Mouse (Mus musculus) ES-E14 (cell line): ENCODE results near the gene Yrdc. TPM values are rescaled to one million over a fixed set of nuclear protein-coding genes. Genes with fewer than 3 reads are reported as not detected.
A peak's percentile ranks its signal among the peaks of the same experiment; 100 is the strongest.

Source experiments
- DNase-seq: peaks from one replicate; pipeline ENCODE4 v3.0.0-alpha.2; 2013; ENCODE audit warnings: low read depth, low spot score
- H3K27ac ChIP-seq: 2 replicates; pipeline ENCODE4 v1.5.1; 2012; ENCODE audit warnings: low read depth, mild to moderate bottlenecking, low read length, moderate library complexity, mixed read lengths; ENCODE audit not compliant: poor library complexity, insufficient read depth, severe bottlenecking
- H3K36me3 ChIP-seq: 2 replicates; pipeline ENCODE4 v1.6.1; 2012; ENCODE audit warnings: mild to moderate bottlenecking, low read length, moderate library complexity, mixed read lengths; ENCODE audit not compliant: control insufficient read depth, poor library complexity, insufficient read depth, severe bottlenecking
- H3K4me1 ChIP-seq, 2 experiments: fragments of 150-350 bp in 1 of 2; sonication (generic) in 1 of 2; 2 replicates each; pipeline ENCODE4 v1.6.1; 2012; ENCODE audit warnings: low read length in 2 of 2, mild to moderate bottlenecking in 1 of 2, mixed read lengths in 1 of 2; ENCODE audit not compliant: control insufficient read depth in 2 of 2, insufficient read depth in 2 of 2, poor library complexity in 1 of 2
- H3K4me3 ChIP-seq, 2 experiments: fragments of 150-350 bp in 1 of 2; sonication (generic) in 1 of 2; 2 replicates each; pipeline ENCODE4 v1.5.1; 2012; ENCODE audit warnings: low read length in 2 of 2, low read depth in 1 of 2, mild to moderate bottlenecking in 1 of 2, mixed read lengths in 1 of 2; ENCODE audit not compliant: insufficient read depth in 1 of 2, poor library complexity in 1 of 2, severe bottlenecking in 1 of 2
- H3K9ac ChIP-seq: 2 replicates; pipeline ENCODE4 v1.6.1; 2012; ENCODE audit warnings: low read depth, mild to moderate bottlenecking, low read length, mixed read lengths; ENCODE audit not compliant: poor library complexity, insufficient read depth, severe bottlenecking
- H3K9me3 ChIP-seq: fragments of 150-350 bp; sonication (generic); 2 replicates; pipeline ENCODE4 v1.6.1; 2012; ENCODE audit warnings: low read depth, mild to moderate bottlenecking, low read length; ENCODE audit not compliant: control insufficient read depth, insufficient read depth
- CHD2 ChIP-seq: IDR thresholded peaks from 2 replicates; pipeline ENCODE4 v1.6.1; 2014; ENCODE audit warnings: mild to moderate bottlenecking, low read depth, low read length, inconsistent platforms
- HCFC1 ChIP-seq: IDR thresholded peaks from 2 replicates; pipeline ENCODE4 v1.6.1; 2012; ENCODE audit warnings: low read length, inconsistent platforms, borderline replicate concordance; ENCODE audit not compliant: insufficient read depth
- MAFK ChIP-seq: IDR thresholded peaks from 2 replicates; pipeline ENCODE4 v1.6.1; 2014; ENCODE audit warnings: mild to moderate bottlenecking, low read depth, low read length, inconsistent platforms; ENCODE audit not compliant: insufficient read depth
- ZC3H11A ChIP-seq: IDR thresholded peaks from 2 replicates; pipeline ENCODE4 v1.6.1; 2012; ENCODE audit warnings: low read depth, mild to moderate bottlenecking, inconsistent platforms, low read length, borderline replicate concordance
- ZNF384 ChIP-seq: IDR thresholded peaks from 2 replicates; pipeline ENCODE4 v1.6.1; 2012; ENCODE audit warnings: low read depth, low read length, inconsistent platforms
- in situ Hi-C, 2 experiments: fragments of 600-800 bp; cut with MboI; formaldehyde crosslinking; loops; one replicate each; pipeline ENCODE4 v1.15.1; 2025; ENCODE audit warnings: low sequenced_read_pairs in 2 of 2, inconsistent platforms in 1 of 2; ENCODE audit not compliant: unreplicated experiment in 2 of 2
- total RNA-seq: library from RNA; depleted of rRNA; stranded (reverse); fragments of 300-350 nt; gene quantifications from 2 replicates; pipeline ENCODE4 v1.2.3, GENCODE M21; 2012

Yrdc gene
- total RNA-seq, 1 experiment: 82.7 TPM

DNA sequence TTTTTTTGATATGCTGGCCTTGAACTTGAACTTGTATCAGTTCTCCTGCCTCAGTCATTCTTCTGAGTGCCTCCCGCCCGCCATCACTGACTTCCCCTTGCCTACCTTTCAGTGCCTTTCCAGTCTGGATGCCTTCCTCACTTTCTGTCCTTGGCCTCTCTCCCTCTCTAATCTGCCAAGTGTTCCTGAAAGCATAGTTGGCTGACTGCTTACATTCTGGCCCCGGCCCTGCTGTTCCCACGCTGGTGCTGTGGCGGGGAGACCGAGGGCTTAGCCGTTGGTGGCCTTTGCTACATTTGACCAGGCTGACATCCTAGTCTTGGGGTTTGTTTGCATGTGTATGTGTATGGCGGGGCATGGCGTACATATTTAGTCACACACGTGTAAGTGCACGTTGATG, 34.6 kb upstream of the Yrdc start:
- TF ChIP-seq MAFK: no peak
- no peak for TF ChIP-seq ZNF384
- no peak for TF ChIP-seq CHD2
- no peak for TF ChIP-seq HCFC1
- in situ Hi-C loops: no loop called here
- DNase-seq: no peak
- no peaks in the 10 kb centered on the region for H3K9me3 ChIP-seq
- H3K9ac ChIP-seq: no peak overlapping the region; the same call in 1 of the 2 replicates
- H3K4me1 ChIP-seq: peaks cover 0 to 5% of the 10 kb centered on the region in 2 experiments; a peak in 3 of 4 replicates
- H3K36me3 ChIP-seq: peaks cover 7% of the 10 kb centered on the region; the same call in 1 of the 2 replicates
- H3K4me3 ChIP-seq: peak overlapping the region in 1 of 2 experiments; percentile 42; a peak in 2 of 4 replicates
- no peak overlapping the region for H3K27ac ChIP-seq

GRCm38 (mm10) chr4:124817803-124818202, 32.7 kb upstream of the Yrdc start:
- in situ Hi-C loops: no loop called here
- TF ChIP-seq ZC3H11A: no peak
- no peak for TF ChIP-seq HCFC1
- no peak for TF ChIP-seq ZNF384
- TF ChIP-seq MAFK: no peak
- no peak for TF ChIP-seq CHD2
- no peak overlapping the region for H3K9ac ChIP-seq
- H3K4me3 ChIP-seq: no peak overlapping the region
- H3K27ac ChIP-seq: no peak overlapping the region
- DNase-seq: peak; percentile 59
- no peaks in the 10 kb centered on the region for H3K9me3 ChIP-seq
- peaks cover 0 to 5% of the 10 kb centered on the region in 2 experiments; a peak in 3 of 4 replicates for H3K4me1 ChIP-seq
- H3K36me3 ChIP-seq: peaks cover 12% of the 10 kb centered on the region; the same call in 1 of the 2 replicates

- no peak for TF ChIP-seq ZNF384
- TF ChIP-seq HCFC1: no peak
- TF ChIP-seq ZC3H11A: no peak
- TF ChIP-seq CHD2: no peak
- no peak for TF ChIP-seq MAFK
- Histone ChIP-seq H3K9ac (no peak overlapping the region), H3K4me3 (no peak overlapping the region), H3K9me3 (no peaks in the 10 kb centered on the region), H3K27ac (no peak overlapping the region), H3K36me3 (peaks cover 12% of the 10 kb centered on the region; the same call in 1 of the 2 replicates), H3K4me1 (peaks cover 0 to 9% of the 10 kb centered on the region in 2 experiments; a peak in 3 of 4 replicates)
- no peak for DNase-seq
- in situ Hi-C loops: no loop called here
Observed at GRCm38 (mm10) chr4:124818832-124819231, 31.6 kb upstream of the Yrdc start.

GRCm38 (mm10) chr4:124824967-124825366, 25.5 kb upstream of the Yrdc start:
- Histone ChIP-seq H3K9me3 (no peaks in the 10 kb centered on the region), H3K36me3 (peaks cover 10% of the 10 kb centered on the region; the same call in 1 of the 2 replicates), H3K4me3 (peak overlapping the region; percentile 18 to 27; a peak in 2 of 4 replicates), H3K27ac (peak overlapping the region; percentile 84), H3K4me1 (peaks cover 3 to 16% of the 10 kb centered on the region in 2 experiments), H3K9ac (peak overlapping the region; percentile 34; the same call in 1 of the 2 replicates)
- TF ChIP-seq HCFC1 (0 out of 2 replicates have a peak, but pooled peaks have one; percentile 22), MAFK (no peak)
- in situ Hi-C loops: no loop called here
- peak; percentile 63 for DNase-seq
